Mouse (Mus musculus): ENCODE measurements around the gene Atrnl1.

The Atrnl1 gene

GRCm38 (mm10) chr19:58119681-58120173, 508.9 kb downstream of the Atrnl1 start:
- DNase-seq (ENCODE audit: low spot score): peak; percentile 67

- no peak for DNase-seq (ENCODE audit: low spot score)
Measured at GRCm38 (mm10) chr19:58120661-58121060, 509.8 kb downstream of the Atrnl1 start.

DNA sequence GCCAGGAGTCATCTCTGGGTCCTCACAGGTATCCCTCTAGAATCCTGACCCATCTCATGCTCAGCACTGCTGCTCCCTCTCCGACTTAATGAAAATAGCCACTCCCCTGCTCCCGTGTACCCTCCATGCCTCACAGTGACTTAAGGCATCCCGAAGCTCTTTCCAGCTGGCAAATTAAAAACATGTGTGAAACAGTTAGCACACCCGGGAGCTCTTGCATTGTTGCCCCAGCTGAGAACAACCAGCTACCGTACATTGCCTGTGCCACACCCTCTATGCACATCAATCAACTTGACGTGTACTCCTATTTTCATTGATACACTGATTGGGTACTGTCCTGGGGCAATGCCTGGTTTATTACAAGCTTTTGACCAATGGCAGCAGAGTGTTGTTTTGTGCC, 510.8 kb downstream of the Atrnl1 start:
- peak; percentile 68 for DNase-seq (ENCODE audit: low spot score)

DNA sequence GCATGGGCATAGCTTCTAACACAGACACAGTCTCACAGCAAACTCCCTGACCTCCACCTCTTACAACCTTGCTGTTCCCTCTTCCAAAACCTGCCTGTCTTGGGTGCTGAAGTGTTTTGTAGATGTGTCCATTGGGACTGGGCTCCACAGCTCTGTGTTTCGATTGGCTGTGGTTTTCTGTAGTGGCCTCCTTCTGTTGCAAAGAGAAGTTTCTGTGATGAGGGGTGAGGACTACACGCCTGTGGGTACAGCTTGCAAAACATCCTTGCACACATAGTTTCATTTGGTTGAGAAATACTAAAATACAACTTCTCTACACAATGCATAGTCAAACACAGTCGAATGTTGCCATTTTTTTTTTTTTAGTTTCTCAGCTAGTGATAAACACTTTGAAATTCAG, 512.8 kb downstream of the Atrnl1 start:
- DNase-seq (ENCODE audit: low spot score): no peak

DNA sequence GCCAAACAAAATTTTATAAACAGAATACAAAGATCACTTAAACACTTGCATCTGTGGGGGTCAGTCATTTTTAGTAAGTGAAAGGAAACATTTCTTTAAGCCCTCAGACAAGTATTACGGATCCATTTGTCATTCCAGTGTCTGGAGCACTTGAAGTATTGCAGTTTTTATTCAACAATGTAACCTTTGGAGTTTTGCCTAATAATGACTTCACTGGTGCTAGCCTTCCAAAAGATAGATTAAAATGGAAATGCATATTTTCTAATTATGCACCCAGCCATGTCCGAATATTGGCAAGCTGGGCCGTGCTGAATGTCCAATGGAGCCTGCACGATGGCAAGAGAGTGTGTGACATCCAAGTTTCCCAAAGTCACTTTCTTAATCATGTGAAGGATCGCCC, 513.7 kb downstream of the Atrnl1 start:
- no peak for DNase-seq (ENCODE audit: low spot score)

DNA sequence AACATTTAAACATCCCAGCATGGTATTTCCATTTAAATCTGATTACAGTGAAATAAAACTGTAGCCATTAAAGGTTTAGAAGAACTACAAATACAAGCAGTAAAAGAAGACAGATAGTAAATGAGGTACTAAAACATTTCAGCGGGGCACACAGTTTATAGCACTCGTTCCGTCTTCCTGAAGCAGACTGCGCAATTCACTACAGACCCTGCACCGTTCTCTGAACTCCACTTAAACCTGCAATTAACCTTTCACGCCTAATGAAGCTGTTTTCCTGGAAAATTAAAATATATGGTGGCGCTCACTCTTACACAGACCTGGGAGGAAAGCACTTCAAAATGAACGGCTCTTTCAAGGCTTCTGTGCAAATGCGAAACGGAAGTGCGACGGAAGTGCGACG, 514.2 kb downstream of the Atrnl1 start:
- DNase-seq (ENCODE audit: low spot score): no peak

DNA sequence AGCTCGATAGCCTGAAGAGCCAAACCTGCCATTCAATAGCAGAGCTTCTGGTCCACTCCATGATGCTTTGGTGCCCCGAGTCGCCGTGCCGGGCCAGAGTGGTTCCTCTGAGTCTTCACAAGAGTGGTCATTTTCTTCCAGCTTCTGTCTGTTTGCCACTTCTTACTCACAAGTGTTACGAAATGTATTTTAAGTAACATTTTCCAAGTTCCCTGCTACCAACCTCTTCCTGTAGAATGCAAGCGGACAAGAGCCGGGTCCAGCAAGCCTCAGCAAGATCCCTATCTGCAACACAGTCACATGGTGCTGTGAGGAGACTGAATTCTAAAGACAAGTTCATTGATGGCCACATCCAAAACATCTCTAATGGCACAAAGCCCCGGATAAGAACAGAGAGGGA, 521.1 kb downstream of the Atrnl1 start:
- DNase-seq (ENCODE audit: low spot score): no peak

GRCm38 (mm10) chr19:58140191-58140784, 529.5 kb downstream of the Atrnl1 start:
- peak; percentile 30 for DNase-seq (ENCODE audit: low spot score)

DNA sequence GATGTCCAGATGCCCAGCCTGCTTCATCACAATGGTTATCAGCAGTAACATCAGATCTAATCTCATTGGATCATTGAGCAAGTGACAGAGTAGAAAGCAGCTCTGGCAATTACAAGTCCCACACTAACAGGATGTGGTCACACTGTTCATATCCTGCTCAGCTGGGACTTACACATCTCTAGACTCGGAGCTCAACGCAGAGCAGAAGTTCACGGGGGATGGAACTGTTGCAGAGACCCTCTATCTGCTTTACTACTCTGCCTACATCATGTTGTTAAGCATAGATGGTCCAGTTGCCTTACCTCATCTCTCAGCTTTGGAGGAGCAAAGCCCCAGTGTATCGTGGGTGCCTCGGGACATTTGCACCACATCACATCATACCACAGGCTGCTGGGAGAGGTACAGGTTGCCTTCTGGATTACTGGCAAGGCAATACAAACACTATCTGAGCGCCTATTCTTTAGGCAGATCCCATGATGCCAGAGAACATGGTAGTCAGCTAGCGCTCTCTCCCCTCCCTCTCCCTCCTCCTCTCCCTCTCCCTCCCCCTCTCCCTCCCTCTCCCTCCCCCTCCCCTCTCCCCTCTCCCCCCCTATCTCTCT, 533.1 kb downstream of the Atrnl1 start:
- no peak for DNase-seq (ENCODE audit: low spot score)

DNA sequence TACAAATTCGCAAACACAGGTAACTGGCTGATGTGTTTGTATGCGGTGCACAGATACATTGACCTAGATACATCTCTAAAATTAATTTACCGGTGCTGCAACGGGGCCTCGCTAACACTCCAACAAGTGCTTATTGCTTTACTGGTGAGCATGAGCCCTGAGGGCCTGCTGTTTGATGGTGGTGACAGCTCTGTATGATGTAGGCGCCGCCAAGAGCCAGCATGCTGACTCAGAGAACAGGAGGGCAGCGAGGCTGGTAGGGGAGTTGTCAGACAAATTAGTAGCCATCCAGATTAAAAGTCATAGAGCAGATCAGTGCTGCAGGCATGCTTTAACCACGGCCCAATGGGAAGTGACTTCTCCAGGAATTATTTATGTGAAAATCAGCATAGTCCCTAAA, 534.7 kb downstream of the Atrnl1 start:
- DNase-seq (ENCODE audit: low spot score): no peak

- no peak for DNase-seq (ENCODE audit: low spot score)
Measured at GRCm38 (mm10) chr19:58151257-58151656, 540.4 kb downstream of the Atrnl1 start.

DNA sequence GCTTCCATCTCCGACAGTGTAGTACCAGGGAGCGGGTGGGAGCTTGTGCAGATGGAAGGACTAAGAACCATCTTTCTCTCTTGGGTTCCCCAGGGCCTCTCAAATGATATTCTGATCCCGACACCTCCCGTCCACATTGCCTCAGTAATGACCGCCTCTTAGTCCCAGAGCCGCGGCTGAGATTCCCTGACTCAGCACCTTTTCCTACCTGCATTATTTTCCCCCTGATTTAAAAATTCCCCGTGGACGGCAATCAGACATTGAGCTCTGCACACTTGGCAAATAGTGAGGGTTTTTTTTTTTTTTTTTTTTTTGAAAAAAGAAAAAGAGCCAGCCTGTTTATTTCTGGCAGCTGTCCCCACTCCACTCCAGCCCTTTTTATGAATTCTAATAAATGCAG, 550.7 kb downstream of the Atrnl1 start:
- DNase-seq (ENCODE audit: low spot score): no peak

DNA sequence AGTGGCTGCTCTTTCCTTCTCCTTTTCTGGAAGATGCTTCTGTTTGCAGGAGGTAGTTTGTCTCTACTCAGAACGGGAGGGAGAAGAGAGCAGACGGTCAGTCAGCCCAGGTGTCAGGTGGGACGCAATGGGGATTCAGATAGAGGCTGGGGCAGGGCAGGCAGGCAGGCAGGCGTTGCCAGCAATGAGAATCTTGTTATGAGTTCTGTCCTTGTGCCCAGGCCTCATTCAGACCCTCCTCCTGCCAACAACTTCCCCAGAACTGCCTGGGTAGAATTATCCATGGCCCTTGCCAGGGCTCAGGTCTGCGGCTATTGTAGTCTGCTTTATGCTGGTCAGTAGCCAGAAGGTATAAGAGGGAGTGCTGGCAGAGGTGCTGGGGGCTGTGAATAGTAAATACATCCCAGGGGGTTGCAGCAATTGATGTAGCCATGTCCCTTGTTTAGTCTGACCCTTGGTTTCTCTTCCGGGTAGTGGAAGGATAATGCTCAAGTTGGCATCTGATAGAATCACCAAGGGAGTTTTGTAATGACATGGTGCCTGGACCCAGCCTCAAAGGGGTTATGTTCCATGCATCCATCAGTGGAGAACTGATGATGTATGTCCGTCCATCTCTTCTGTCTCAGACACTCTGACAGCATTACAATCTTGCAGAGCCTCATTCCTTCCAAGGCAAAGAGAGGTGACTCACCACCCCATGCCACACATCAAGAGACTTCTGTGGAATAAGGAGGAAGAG, 554.2 kb downstream of the Atrnl1 start:
- DNase-seq (ENCODE audit: low spot score): no peak

DNA sequence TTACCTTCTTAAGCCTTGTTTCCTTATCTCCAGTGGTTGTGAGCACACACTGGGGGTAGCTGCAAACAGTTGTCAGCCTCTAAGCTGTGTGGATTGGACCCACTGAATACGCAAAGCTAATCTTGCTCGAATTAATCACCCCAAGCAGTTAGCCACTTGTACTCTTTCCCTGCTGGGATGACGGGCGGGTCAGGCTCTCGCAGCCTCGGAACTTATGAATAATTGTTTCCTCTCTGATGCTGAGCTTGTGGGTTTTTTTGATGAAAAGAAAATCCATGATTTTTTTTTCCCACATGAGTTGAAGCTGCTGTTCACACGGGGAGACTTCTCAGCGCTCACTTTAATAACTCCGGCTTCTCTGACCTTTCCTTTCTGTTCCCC, 554.8 kb downstream of the Atrnl1 start:
- no peak for DNase-seq (ENCODE audit: low spot score)

DNA sequence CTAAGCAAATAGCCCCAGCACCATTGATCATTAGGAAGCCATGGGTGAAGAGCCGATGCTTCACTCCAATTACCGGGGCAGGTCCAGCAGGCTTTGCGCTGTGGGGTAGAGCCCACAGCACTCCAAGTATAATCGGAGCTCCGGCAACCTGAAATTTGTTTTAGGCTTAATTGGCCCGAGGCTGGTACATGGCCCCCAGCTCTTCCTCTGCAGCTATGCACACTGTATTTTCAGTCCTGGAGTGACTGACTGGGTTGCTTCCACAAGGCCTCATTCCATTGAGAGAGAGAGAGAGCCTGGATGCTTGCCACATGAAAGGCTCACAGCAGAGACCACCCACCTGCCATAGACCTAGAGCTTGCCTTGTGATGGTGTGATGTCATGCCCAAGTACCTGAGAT, 555.3 kb downstream of the Atrnl1 start:
- no peak for DNase-seq (ENCODE audit: low spot score)

DNA sequence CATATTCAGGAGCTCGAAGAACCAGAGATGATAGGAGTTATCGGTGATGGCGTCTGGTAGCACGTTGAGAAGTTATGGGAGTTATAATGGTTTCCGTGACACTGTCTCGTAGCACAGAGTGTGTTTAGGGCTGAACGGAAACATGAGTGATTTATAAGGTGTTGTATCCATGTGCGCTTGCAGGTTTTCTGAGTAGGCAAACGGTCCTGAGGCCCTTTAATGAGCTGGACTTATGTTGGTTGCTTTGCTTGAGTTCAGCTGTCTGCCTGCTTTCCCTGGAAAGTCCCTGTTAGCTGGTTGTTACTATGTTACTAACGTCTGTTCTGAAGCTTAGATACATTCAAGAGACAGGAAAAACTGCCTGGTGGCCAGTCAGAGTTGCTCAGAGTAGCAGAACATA, 567.6 kb downstream of the Atrnl1 start:
- no peak for DNase-seq (ENCODE audit: low spot score)

DNA sequence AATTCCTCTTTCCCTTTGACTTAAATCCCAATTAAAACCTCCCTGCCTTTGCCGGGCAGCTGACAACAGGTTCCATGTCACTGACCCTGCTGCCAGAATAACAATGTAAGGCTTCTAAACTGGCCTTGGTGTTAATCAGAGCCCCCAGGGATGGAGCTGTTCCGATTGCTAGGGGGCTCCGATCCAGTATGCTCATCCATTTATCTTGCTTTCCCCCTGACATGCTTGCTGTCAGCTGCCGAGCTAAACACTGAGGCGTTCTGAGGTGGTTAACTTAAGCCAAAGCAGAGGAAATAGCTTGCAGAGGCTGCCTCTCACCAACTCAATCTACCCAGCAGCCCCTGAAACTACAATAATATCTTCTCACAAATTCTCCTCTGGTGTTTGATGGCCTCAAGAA, 569.9 kb downstream of the Atrnl1 start:
- DNase-seq (ENCODE audit: low spot score): peak; percentile 58

Measured in embryo, embryonic 10.5 days (tissue).